Mouse (Mus musculus): ENCODE results near the gene Chtf18. TPM values are rescaled to one million over a fixed set of nuclear protein-coding genes. Genes with fewer than 3 reads are reported as not detected.
A peak's percentile ranks its signal among the peaks of the same experiment; 100 is the strongest.

Chtf18 gene
- total RNA-seq (2021), result under 1 TPM; 0.77 to 0.86 TPM
- long read RNA-seq, experiment 1, partial matches to known transcripts, result 1 of 1 reads
- long read RNA-seq, experiment 1, other reads (novel, unspliced or antisense), result 0 of 1 reads
- long read RNA-seq, experiment 2, partial matches to known transcripts, result 0 of 2 reads
- long read RNA-seq, experiment 2, other reads (novel, unspliced or antisense), result 1 of 2 reads

GRCm38 (mm10) chr17:25727265-25728008 lies at the start of gene Chtf18, which contains the start of gene Rpusd1:
TSS of gene Chtf18 (minus strand) at chr17:25727419.
TSS of gene Rpusd1 (plus strand) at chr17:25727670.
- intact Hi-C loops (cut with DNase I), result no loop called here
- TF ChIP-seq CTCF (IDR thresholded peaks at IDR 0.05), result no peak
- H3K27ac ChIP-seq, result peak within 1 kb of the TSS; percentile 87

DNA sequence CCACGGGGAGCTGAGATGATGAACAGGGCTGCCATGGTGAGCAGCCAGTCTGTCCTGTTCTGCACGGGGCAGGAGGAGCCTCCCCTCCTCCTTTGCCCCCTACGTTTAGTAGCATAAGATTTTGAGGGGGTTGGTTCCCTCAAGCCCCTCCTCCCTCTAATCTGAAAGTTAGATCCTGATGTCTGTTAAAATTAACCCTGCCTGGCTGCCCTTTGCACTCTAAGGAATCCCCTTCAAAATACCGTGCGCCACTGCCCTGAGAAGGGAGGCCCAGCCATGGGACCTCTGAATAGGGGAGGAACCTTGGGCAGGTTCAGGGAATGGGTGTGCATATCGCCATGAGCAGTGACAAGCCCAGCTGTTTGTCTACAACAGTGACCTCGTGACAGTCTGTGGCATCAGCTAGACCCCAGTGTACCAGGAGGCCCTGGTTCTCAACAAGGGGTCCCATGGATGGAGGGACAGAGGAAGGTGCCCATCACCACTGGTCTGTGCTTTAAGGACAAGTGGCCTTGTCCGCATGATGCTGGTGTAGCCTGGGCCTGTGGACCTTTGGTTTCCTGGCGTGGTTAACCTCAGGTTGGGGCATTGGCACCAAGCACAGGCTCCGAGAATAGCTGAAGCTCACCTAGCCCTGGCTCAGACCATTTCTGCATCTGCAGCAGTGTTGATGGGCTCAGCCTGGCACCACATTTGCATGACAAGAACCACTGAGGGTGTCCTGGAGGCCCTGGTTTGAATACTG lies 48.3 kb upstream of the Chtf18 start:
- intact Hi-C loops (cut with DNase I), result no loop called here
- no peak for DNase-seq
- no peak overlapping the region for H3K4me3 ChIP-seq

More at GRCm38 (mm10) chr17:25727265-25728008, at the start of gene Chtf18, which contains the start of gene Rpusd1:
- H3K4me3 ChIP-seq, result peak within 1 kb of the TSS; percentile 76
- peak; percentile 99 for DNase-seq

GRCm38 (mm10) chr17:25773549-25774120 lies 46.4 kb upstream of the Chtf18 start, which contains the start of gene Narfl:
TSS of gene Narfl (plus strand) at chr17:25773776.
- Histone ChIP-seq H3K4me3 (peak within 1 kb of the TSS; percentile 83), H3K27ac (peak within 1 kb of the TSS; percentile 95)
- peak; percentile 97 for DNase-seq
- peak; percentile 99 for TF ChIP-seq CTCF (IDR thresholded peaks at IDR 0.05)
- intact Hi-C loops (cut with DNase I), result loop anchor here (1.0 kb wide), 1 partner anchor 28 kb away; no protein-coding TSS in a partner anchor

More for the DNA sequence above, 48.3 kb upstream of the Chtf18 start:
- no peak overlapping the region for H3K27ac ChIP-seq
- no peak for TF ChIP-seq CTCF (IDR thresholded peaks at IDR 0.05)

DNA sequence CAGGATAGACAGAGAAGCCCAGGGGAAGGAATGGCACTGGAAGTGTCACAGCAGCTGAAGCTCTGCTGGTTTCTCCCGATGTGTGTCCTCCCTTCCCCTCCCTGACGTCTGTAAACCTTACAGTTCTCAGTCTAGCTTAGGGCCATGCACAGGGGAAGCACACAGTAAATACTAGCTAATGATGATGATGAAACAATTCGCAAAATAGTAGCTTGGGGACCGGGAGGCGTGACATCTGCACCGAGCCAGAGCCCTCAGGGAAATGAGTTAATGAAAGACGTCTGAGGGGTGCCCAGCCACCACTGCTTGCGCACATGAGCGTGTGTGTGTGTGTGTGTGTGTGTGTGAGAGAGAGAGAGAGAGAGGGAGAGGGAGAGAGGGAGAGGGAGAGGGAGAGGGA lies 42.1 kb upstream of the Chtf18 start:
- Histone ChIP-seq H3K27ac (no peak overlapping the region), H3K4me3 (no peak overlapping the region)
- intact Hi-C loops (cut with DNase I), result no loop called here
- no peak for TF ChIP-seq CTCF (IDR thresholded peaks at IDR 0.05)
- no peak for DNase-seq

- no peak overlapping the region for H3K27ac ChIP-seq
- H3K4me3 ChIP-seq, result no peak overlapping the region
- DNase-seq, result no peak
- intact Hi-C loops (cut with DNase I), result no loop called here
- no peak for TF ChIP-seq CTCF (IDR thresholded peaks at IDR 0.05)
Measured at GRCm38 (mm10) chr17:25765886-25766285, 38.7 kb upstream of the Chtf18 start.

- no peak for TF ChIP-seq CTCF (IDR thresholded peaks at IDR 0.05)
- no peak for DNase-seq
- intact Hi-C loops (cut with DNase I), result no loop called here
- H3K4me3 ChIP-seq, result no peak overlapping the region
- H3K27ac ChIP-seq, result no peak overlapping the region
Measured at GRCm38 (mm10) chr17:25762591-25762990, 35.4 kb upstream of the Chtf18 start.

GRCm38 (mm10) chr17:25761561-25761970 lies 34.3 kb upstream of the Chtf18 start:
- Histone ChIP-seq H3K4me3 (no peak overlapping the region), H3K27ac (peak overlapping the region; percentile 32; the same call in 1 of the 2 replicates)
- TF ChIP-seq CTCF (IDR thresholded peaks at IDR 0.05), result no peak
- intact Hi-C loops (cut with DNase I), result no loop called here
- DNase-seq, result no peak

DNA sequence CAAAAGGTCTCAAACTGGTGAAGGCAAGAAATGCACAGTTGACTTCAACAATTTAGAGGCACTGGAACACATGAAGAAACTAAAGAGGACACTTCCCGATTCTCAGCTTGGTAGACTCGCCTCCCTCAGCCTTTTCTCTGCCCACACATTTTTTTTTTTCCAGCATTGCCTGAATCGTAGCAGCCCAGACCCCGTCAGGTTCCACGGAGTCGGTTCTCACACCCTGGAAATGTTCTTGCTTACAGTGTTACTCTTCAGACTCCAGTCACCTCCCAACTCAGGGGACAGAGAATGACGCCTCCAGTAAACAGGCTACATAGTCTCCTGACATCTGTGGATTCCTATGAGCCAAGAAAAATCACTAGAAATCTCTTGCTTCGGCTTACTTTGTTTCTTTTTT lies 32.9 kb upstream of the Chtf18 start:
- no peak overlapping the region for H3K27ac ChIP-seq
- intact Hi-C loops (cut with DNase I), result no loop called here
- TF ChIP-seq CTCF (IDR thresholded peaks at IDR 0.05), result no peak
- no peak for DNase-seq
- no peak overlapping the region for H3K4me3 ChIP-seq

GRCm38 (mm10) chr17:25757691-25758090 lies 30.5 kb upstream of the Chtf18 start:
- Histone ChIP-seq H3K27ac (no peak overlapping the region), H3K4me3 (no peak overlapping the region)
- TF ChIP-seq CTCF (IDR thresholded peaks at IDR 0.05), result no peak
- DNase-seq, result no peak
- intact Hi-C loops (cut with DNase I), result no loop called here

DNA sequence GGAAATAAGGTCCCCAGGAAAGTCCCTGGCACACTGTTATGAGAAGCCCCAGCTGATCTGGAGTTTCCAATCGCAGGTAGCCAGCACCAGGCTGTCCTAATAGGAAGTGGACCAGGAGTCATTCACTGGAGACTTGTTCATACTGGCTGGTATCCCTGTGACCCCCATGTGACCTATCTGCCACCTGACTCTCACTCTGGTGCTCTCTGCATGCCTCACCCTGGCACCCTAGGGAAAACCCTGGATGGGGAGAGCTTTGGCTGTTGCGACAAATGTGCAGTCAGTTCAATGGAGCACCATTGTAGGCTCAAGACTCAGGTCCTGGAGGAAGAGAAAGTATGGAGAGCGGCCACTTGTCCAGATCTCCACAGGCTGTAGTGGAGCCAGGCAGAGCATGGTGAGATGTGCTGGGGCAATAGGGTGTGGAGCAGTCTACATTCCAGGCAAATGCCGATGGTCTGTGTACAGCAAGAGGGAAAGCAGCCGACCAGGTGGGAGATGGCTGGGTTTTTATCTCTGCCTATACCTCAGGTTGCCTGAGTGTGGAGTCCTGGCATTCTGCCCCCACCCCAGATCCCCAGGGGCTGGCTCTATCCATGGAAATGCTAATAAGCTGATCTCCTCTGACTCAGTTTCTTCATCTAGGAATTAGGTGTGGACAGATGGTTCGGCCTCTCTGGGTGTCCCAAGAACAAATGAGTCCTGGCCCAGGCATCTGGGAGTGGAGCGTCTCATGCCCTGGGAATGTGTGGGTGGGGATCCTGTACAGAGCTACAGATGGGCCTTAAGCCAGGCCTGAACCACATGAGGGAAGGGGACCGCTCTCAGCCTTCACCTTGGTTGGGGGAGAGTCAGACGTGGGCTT lies 29.4 kb upstream of the Chtf18 start:
- no peak overlapping the region for H3K4me3 ChIP-seq
- intact Hi-C loops (cut with DNase I), result no loop called here
- no peak overlapping the region for H3K27ac ChIP-seq
- TF ChIP-seq CTCF (IDR thresholded peaks at IDR 0.05), result no peak
- DNase-seq, result no peak

DNA sequence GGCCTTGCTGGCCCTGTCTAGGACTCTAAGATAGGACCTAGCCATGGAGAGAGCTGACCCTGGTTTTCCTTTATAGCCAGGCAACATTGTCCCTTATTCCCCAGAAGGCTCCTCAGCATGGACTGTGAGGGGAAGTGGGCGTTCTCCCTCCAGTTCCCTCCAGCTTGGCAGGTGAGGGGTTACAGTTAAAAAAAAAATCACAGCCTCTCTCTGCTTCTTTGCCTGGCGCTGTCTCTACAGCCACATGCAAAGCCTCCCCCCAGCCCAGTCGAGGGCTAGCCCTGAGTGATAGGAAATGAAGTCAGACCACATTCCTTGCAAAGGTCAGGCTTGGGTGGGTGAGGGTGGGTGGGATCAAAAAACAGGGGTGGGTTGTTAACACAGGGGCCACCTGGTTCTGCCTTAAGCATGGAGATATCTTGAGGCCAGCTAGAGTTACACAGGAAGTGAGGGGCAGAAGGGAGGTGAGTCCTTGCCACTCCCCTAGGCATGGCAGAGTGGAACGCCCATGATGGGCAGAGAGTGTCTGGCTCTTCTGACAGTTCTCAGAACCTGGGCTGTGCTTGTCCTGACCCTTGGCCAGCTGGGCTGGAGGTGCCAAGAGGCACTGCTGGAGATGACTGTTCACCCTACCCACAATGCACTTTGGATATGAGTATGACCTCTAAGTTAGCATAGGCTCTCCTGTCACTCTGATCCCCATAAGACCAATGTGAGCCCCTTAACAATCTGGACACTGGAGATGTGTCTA lies 28.6 kb upstream of the Chtf18 start:
- H3K4me3 ChIP-seq, result no peak overlapping the region
- DNase-seq, result no peak
- H3K27ac ChIP-seq, result no peak overlapping the region
- intact Hi-C loops (cut with DNase I), result no loop called here
- no peak for TF ChIP-seq CTCF (IDR thresholded peaks at IDR 0.05)
